Mouse (Mus musculus) cerebellum, adult 2 months (tissue): ENCODE data around the gene Fam3b. TPM values are rescaled to one million over a fixed set of nuclear protein-coding genes. Genes with fewer than 3 reads are reported as not detected.

Source experiments
- DNase-seq, 2 experiments: peaks; one replicate each; pipeline ENCODE4 v3.0.0; 2021
- H3K27ac ChIP-seq: fragments of 200-500 bp; 2 replicates; pipeline ENCODE4 v1.5.1; 2012; ENCODE audit warnings: low read length, control low read depth, inconsistent platforms; ENCODE audit not compliant: insufficient read depth
- H3K27me3 ChIP-seq: fragments of 200-500 bp; 2 replicates; pipeline ENCODE4 v1.6.1; 2012; ENCODE audit warnings: inconsistent platforms, mild to moderate bottlenecking, low read length, moderate library complexity; ENCODE audit not compliant: control insufficient read depth, insufficient read depth
- H3K4me1 ChIP-seq: fragments of 200-500 bp; 2 replicates; pipeline ENCODE4 v1.6.1; 2011; ENCODE audit warnings: low read length; ENCODE audit not compliant: control insufficient read depth, insufficient read depth
- H3K4me3 ChIP-seq: fragments of 200-500 bp; replicated peaks from 2 replicates; pipeline ENCODE3; 2011; ENCODE audit warnings: mild to moderate bottlenecking, low read depth, low read length, control low read depth; ENCODE audit not compliant: insufficient read depth
- CTCF ChIP-seq: fragments of 200-500 bp; IDR thresholded peaks from 2 replicates; pipeline ENCODE4 v1.5.1; 2011; ENCODE audit warnings: low read depth, mild to moderate bottlenecking, control low read depth, low read length, moderate library complexity, borderline replicate concordance; ENCODE audit not compliant: insufficient read depth
- POLR2A ChIP-seq: fragments of 200-500 bp; IDR thresholded peaks from 2 replicates; pipeline ENCODE4 v1.6.1; 2011; ENCODE audit warnings: low read length, control low read depth, borderline replicate concordance; ENCODE audit not compliant: insufficient read depth
- WGBS: fragments of 180-500 bp; shearing (Covaris S2); methylation state at CpG from one replicate; pipeline ENCODE4 v1.1.7; 2018; 5-methylcytosine and 5-hydroxymethylcytosine counted together
- polyA plus RNA-seq: library from polyadenylated mRNA; depleted of rRNA; stranded (reverse); fragments of >200 nt; gene quantifications from 2 replicates; pipeline ENCODE4 v1.2.3, GENCODE M21; 2012

The Fam3b gene
- polyA plus RNA-seq, 1 experiment = not detected

- TF ChIP-seq POLR2A (no peak), CTCF (no peak)
- no peaks in the 10 kb centered on the region for H3K4me1 ChIP-seq
- H3K4me3 ChIP-seq = no peak overlapping the region
- no peaks in the 10 kb centered on the region for H3K27me3 ChIP-seq
- 76% methylated on average over 1 of the region's 1 CpGs for WGBS
- H3K27ac ChIP-seq = no peak overlapping the region
- no peak for DNase-seq
These were observed 22.2 kb downstream of the Fam3b start for GRCm38 (mm10) chr16:97492369-97492768.

- 85% methylated on average over 2 of the region's 2 CpGs for WGBS
- DNase-seq = no peak
- TF ChIP-seq POLR2A (no peak), CTCF (no peak)
- Histone ChIP-seq H3K4me1 (no peaks in the 10 kb centered on the region), H3K27me3 (no peaks in the 10 kb centered on the region), H3K4me3 (no peak overlapping the region), H3K27ac (no peak overlapping the region)
These were observed 36.0 kb downstream of the Fam3b start for GRCm38 (mm10) chr16:97478655-97479054.

- H3K4me3 ChIP-seq = no peak overlapping the region
- no peaks in the 10 kb centered on the region for H3K4me1 ChIP-seq
- no peak overlapping the region for H3K27ac ChIP-seq
- no peaks in the 10 kb centered on the region for H3K27me3 ChIP-seq
- 100% methylated on average over 1 of the region's 1 CpGs for WGBS
- DNase-seq = no peak
- no peak for TF ChIP-seq CTCF
- no peak for TF ChIP-seq POLR2A
These were observed 38.1 kb downstream of the Fam3b start for GRCm38 (mm10) chr16:97476524-97476923.

- 61% methylated on average over 3 of the region's 3 CpGs for WGBS
- TF ChIP-seq POLR2A = no peak
- no peak for TF ChIP-seq CTCF
- Histone ChIP-seq H3K4me1 (no peaks in the 10 kb centered on the region), H3K27ac (no peak overlapping the region), H3K4me3 (no peak overlapping the region), H3K27me3 (no peaks in the 10 kb centered on the region)
- no peak for DNase-seq
These were observed 39.0 kb downstream of the Fam3b start for GRCm38 (mm10) chr16:97475581-97475980.

- 80% methylated on average over 2 of the region's 2 CpGs for WGBS
- H3K4me3 ChIP-seq = no peak overlapping the region
- no peak for TF ChIP-seq POLR2A
- no peak for TF ChIP-seq CTCF
- H3K27ac ChIP-seq = no peak overlapping the region
- no peaks in the 10 kb centered on the region for H3K27me3 ChIP-seq
- no peaks in the 10 kb centered on the region for H3K4me1 ChIP-seq
- DNase-seq = no peak
These were observed 39.9 kb downstream of the Fam3b start for GRCm38 (mm10) chr16:97474671-97475070.

GRCm38 (mm10) chr16:97467993-97468791 lies 46.4 kb downstream of the Fam3b start:
- DNase-seq = no peak
- TF ChIP-seq CTCF = no peak
- no peak for TF ChIP-seq POLR2A
- Histone ChIP-seq H3K27me3 (no peaks in the 10 kb centered on the region), H3K4me3 (no peak overlapping the region), H3K4me1 (no peaks in the 10 kb centered on the region), H3K27ac (no peak overlapping the region)
- 88% methylated on average over 4 of the region's 4 CpGs for WGBS

GRCm38 (mm10) chr16:97467472-97467871 lies 47.1 kb downstream of the Fam3b start:
- Histone ChIP-seq H3K27ac (no peak overlapping the region), H3K4me3 (no peak overlapping the region), H3K27me3 (no peaks in the 10 kb centered on the region), H3K4me1 (no peaks in the 10 kb centered on the region)
- TF ChIP-seq POLR2A (no peak), CTCF (no peak)
- 81% methylated on average over 3 of the region's 3 CpGs for WGBS
- DNase-seq = no peak
